Mouse (Mus musculus) bone marrow, adult 2 months (tissue): ENCODE data around the gene Mov10l1.

ENCODE experiments used
- CTCF ChIP-seq: fragments of 200-500 bp; IDR thresholded peaks from 2 replicates; pipeline ENCODE4 v1.5.1; 2011; ENCODE audit warnings: low read length, control low read depth; ENCODE audit not compliant: control insufficient read depth, insufficient read depth
- POLR2A ChIP-seq: fragments of 200-500 bp; IDR thresholded peaks from 2 replicates; pipeline ENCODE4 v1.6.1; 2011; ENCODE audit warnings: low read depth, mild to moderate bottlenecking, control low read depth, low read length, borderline replicate concordance; ENCODE audit not compliant: control insufficient read depth

DNA sequence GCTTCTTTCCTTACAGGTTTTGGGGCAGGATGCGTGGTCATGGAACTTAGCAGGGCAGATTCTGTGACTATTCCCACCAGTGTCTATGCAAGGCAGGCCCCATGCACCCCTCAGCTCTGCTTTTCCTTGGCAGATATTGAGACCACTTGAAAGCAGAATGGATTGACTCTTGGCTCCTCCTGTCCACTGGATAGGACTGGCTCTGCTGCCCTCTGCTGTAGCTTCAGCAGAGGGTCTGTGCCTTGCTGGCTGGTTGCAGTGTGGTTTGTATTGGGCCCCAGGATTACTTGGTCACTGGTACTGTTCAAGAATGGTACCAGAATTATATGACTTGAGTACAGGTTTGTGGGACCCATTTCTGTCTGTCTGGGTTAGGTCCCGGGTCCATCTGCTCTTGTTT is 16.4 kb downstream of the Mov10l1 start:
- TF ChIP-seq POLR2A (no peak), CTCF (no peak)
